Mouse (Mus musculus) heart, adult 2 months (tissue): ENCODE results near the gene Msgn1.

Experiments
- CTCF ChIP-seq: fragments of 200-600 bp; IDR thresholded peaks from 2 replicates; pipeline ENCODE4 v1.8.1; 2022; ENCODE audit warnings: antibody characterized with exemption, mild to moderate bottlenecking, moderate library complexity
- EP300 ChIP-seq: fragments of 200-500 bp; IDR thresholded peaks from 2 replicates; pipeline ENCODE4 v1.6.1; 2011; ENCODE audit warnings: low read depth, low read length, control low read depth; ENCODE audit not compliant: insufficient read depth
- POLR2A ChIP-seq: fragments of 200-500 bp; IDR thresholded peaks from 2 replicates; pipeline ENCODE4 v1.6.1; 2011; ENCODE audit warnings: mild to moderate bottlenecking, low read depth, low read length, control low read depth; ENCODE audit not compliant: insufficient read depth

DNA sequence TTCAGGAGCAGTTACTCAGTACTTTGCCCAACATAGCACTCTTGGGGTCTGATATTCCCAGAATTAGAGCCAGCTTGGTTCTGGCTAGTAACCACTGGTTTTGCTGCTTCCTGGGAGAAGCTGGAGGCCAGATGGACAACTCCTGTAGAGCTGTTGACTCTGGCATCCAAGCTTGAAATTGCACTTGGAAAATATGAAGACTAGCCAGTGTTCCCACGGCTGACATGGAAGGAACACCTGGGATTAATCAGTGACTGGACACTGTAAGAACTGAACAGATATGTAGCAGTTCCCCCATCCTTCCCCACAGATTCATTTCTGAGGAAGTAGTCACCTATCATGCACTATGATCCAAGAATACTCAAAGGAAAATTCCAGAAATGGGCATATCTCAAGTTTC lies 4.1 kb upstream of the Msgn1 start:
- TF ChIP-seq CTCF = no peak
- TF ChIP-seq EP300 = no peak
- TF ChIP-seq POLR2A = no peak
